Mouse (Mus musculus) ES-E14 (cell line): ENCODE measurements around the gene Alx1.

Experiments used
- MAFK ChIP-seq: IDR thresholded peaks from 2 replicates; pipeline ENCODE4 v1.6.1; 2014; ENCODE audit warnings: mild to moderate bottlenecking, low read depth, low read length, inconsistent platforms; ENCODE audit not compliant: insufficient read depth
- ZNF384 ChIP-seq: IDR thresholded peaks from 2 replicates; pipeline ENCODE4 v1.6.1; 2012; ENCODE audit warnings: low read depth, low read length, inconsistent platforms

- TF ChIP-seq MAFK (no peak), ZNF384 (no peak)
Measured at GRCm38 (mm10) chr10:102959602-102960001, 70.4 kb downstream of the Alx1 start.
